Mouse (Mus musculus): ENCODE measurements at regions not wholly inside any gene's neighbourhood (a gene's known extent, or its start where the extent isn't known, plus 50 kb on each side); places are given as distances from the start of the nearest gene placed in this dataset.

DNA sequence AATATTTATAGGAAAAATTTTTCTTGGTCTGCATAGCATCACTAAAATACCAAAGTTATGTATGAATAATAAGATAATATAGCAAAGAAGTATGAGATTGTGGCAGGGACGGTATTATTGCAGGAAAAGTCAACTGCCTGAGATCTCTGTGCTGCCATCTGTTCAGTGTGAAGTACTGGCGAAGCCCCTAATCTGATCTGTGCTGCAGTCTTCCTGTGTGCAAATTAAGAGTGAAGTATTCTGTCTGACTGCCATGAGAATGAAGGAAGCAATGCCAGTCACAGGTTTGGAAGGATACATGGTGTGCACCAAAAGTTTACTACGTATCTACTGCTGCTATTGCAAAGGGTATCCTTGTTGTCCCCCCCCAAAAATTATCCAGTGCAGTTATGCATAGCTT, 501.5 kb downstream of the Rab28 start:
- DNase-seq (ENCODE audit: low spot score in 2 of 2): no peak

- no peak for DNase-seq (ENCODE audit: low spot score in 2 of 2)
These were observed 503.5 kb downstream of the Rab28 start for GRCm38 (mm10) chr5:41204417-41204816.

DNA sequence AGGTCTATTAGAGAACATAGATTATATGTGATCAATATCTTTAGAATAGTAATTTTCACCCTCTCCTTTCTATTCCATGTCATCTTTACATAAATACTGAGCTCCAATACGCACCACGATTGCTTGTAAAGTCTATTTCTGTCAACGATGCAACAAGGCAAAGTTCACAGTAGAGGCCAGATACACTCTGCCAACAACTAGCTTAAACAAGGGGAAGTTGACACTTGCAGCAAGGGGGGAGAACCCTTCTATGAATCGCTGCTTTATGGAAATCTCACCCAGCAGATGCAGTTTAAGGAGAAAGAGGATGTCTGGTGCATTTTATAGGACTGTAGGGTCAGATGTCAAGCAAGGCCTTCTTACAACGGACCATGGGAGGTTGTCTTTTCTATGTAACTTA, 520.8 kb downstream of the Rab28 start:
- DNase-seq (ENCODE audit: low spot score in 2 of 2): no peak

GRCm38 (mm10) chr5:41177220-41177619, 530.7 kb downstream of the Rab28 start:
- DNase-seq (ENCODE audit: low spot score in 2 of 2): no peak

- DNase-seq (ENCODE audit: low spot score in 2 of 2): no peak
These were observed 541.9 kb downstream of the Rab28 start for GRCm38 (mm10) chr5:41165870-41166626.

- DNase-seq (ENCODE audit: low spot score in 2 of 2): no peak
These were observed 582.9 kb downstream of the Rab28 start for GRCm38 (mm10) chr5:41125050-41125449.

GRCm38 (mm10) chr5:41117658-41118057, 590.3 kb downstream of the Rab28 start:
- no peak for DNase-seq (ENCODE audit: low spot score in 2 of 2)

- no peak for DNase-seq (ENCODE audit: low spot score in 2 of 2)
These were observed 620.2 kb downstream of the Rab28 start for GRCm38 (mm10) chr5:41087773-41088172.

DNA sequence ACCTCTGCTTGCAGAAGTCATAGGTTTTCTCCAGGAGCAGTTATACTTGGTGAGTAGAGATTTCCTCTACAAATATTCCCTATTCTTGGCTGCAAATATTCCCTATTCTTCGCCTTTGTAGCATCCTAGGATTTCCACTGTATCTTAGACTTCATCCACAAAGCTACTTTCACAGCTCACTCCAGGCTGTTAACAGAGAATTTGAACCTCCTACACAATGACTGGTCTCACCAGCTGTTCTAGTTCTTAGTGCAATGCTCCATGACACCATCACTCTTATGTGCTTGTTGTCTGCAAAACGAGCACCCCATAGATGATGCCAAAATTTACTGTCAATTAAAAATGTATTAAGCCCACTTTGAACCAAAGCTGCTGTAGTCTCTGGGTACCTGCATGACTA, 631.5 kb downstream of the Rab28 start:
- no peak for DNase-seq (ENCODE audit: low spot score in 2 of 2)

GRCm38 (mm10) chr5:41061646-41062045, 646.3 kb downstream of the Rab28 start:
- no peak for DNase-seq (ENCODE audit: low spot score in 2 of 2)

DNA sequence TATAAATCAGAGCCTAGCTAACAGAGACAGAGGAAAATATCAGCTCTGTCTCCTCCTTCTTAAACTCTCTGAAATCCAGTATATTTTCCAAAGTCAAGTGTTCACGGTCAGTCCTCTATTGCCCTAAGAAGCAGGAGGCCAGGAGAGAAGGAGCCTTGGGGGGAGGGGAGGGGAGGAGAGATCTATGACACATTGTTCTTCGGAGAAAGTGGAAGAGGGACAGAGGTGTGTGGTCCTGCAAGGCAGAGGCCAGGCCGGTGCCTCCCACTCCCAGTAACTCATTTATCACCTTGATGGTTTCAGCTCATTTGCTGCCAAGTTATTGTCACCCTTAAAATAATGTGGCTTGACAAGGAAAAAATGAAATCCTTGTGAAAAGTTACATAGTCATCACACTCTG, 646.7 kb downstream of the Rab28 start:
- DNase-seq (ENCODE audit: low spot score in 2 of 2): no peak

- no peak for DNase-seq (ENCODE audit: low spot score in 2 of 2)
These were observed 649.9 kb downstream of the Rab28 start for GRCm38 (mm10) chr5:41058015-41058414.

DNA sequence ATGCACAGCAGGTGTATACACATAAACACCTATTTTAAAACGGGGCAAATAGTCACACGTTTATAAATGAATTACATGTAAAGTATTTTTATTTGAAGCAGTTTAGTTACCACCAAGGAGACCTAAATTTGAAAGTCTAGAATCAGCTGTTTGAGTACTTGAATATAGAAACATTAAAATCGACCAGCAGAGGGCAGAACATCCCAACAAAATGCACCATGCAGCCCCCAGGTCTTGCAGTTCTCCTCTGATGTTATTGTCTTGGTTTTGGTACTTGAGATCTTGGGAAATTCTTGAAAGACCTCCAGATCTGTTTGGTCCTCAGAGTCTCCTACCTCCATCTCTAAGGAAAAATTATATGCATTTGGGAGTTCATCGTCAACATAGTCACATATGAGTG, 656.0 kb downstream of the Rab28 start:
- peak in 1 of 2 experiments; percentile 12 for DNase-seq (ENCODE audit: low spot score in 2 of 2)

- no peak for DNase-seq (ENCODE audit: low spot score in 2 of 2)
These were observed 659.4 kb downstream of the Rab28 start for GRCm38 (mm10) chr5:41048515-41048914.

GRCm38 (mm10) chr5:41045221-41045620, 662.7 kb downstream of the Rab28 start:
- DNase-seq (ENCODE audit: low spot score in 2 of 2): no peak

- DNase-seq (ENCODE audit: low spot score in 2 of 2): peak; percentile 61 to 66
These were observed 663.5 kb downstream of the Rab28 start for GRCm38 (mm10) chr5:41044465-41044864.

DNA sequence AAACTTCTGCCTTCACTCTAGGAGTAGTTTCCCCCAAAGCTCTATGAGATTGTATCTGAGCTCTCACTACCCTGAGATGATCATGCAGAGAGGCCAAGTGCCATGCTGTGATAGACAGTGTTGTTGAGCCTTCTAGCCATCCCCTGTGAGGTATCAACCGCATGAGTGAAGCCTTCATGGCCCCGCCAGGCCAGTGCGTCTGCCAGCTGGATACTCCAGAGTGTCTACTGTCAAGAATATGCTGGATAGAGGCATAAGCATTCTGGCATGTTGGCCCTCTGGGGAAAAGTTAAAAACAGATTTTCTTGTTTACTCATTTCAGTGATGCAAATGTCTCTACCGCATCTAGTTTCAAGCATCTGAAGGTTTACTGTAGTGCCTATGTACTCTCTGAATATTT, 669.2 kb downstream of the Rab28 start:
- DNase-seq (ENCODE audit: low spot score in 2 of 2): no peak

DNA sequence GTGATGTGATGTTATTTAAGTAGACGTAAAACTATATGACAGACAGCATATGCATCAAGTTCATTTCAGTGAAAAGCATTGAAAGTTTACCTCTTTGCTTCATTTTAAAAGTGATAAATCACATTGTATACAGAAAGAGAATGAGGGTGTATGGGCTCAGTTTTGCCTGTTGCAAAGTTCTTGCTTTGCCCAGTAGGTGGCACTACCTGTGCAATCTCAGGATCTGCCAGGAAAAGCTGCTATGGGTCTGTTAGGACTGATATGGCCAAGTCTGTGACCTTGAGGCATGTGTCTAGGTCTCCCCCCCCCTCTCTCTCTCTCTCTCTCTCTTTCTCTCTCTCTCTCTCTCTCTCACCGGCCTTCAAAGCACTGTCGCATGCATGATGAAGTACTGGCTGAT, 701.3 kb downstream of the Rab28 start:
- peak; percentile 3 to 7 for DNase-seq (ENCODE audit: low spot score in 2 of 2)

DNA sequence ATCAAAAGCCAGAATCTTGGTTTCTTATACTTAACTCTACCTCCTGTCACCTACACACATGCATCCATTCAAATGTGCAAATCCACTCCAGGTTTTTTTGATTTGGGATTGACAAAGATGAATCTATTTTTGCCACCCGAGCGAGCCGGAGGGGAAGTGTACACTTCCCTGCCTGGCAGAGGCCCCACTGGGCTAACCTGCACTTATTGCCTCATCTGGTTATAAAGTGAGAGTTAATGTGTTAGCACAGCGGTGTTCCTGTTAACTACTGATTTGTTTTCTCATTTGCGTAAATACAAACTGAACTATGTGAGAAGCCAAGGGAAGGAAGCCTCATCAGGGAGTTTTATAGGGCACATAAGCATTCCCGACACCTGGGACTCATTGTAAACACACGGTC, 721.4 kb downstream of the Rab28 start:
- no peak for DNase-seq (ENCODE audit: low spot score in 2 of 2)

GRCm38 (mm10) chr5:40974892-40975291, 733.1 kb downstream of the Rab28 start:
- DNase-seq (ENCODE audit: low spot score in 2 of 2): no peak

GRCm38 (mm10) chr5:40952901-40953595, 754.9 kb downstream of the Rab28 start:
- peak; percentile 31 to 58 for DNase-seq (ENCODE audit: low spot score in 2 of 2)

DNA sequence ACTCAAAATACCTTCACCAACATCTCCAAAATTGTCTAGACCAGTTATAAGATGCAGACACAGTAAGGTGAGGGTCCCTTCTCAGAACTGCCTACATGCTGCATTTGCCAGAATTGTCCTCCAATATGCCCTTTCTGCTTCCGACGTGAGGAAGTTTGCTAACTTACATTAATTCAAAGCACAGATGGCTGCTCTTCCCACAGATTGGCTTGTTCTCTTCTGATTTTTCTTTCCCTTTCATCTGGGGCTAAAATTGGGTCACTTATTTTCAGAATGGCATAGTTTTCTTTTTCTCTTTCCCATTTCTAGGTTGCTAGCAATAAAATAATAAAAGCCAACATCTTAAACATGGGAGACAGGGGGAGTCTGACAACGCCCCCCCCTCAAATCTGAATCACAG, 778.8 kb downstream of the Rab28 start:
- no peak for DNase-seq (ENCODE audit: low spot score in 2 of 2)

GRCm38 (mm10) chr5:40920920-40921319, 787.0 kb downstream of the Rab28 start:
- no peak for DNase-seq (ENCODE audit: low spot score in 2 of 2)
